Mouse (Mus musculus): ENCODE results near the gene Ypel5. TPM values are rescaled to one million over a fixed set of nuclear protein-coding genes. Genes with fewer than 3 reads are reported as not detected.

The Ypel5 gene
- polyA plus RNA-seq, 1 experiment from 2014 or later: 96.8 TPM

DNA sequence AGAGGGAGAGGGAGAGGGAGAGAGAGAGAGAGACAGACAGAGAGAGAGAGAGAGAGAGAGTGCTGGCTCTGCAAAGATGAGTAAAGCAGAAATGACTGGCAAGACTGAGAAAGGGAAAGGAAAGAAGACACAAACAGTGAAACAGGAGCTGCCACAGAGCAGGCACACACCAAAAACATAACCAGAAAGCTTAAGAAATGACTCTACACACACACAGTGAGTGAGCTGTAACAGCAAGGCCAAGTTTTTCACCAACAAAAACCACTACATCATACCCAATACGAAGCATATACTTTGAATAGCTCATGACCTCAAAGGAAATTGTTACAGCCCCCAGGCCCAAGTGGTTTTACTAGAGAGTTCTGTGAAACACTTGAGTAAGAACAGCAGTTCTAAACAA is 14.3 kb upstream of the Ypel5 start:
- 58% methylated on average over 1 of the region's 1 CpGs for whole genome bisulfite sequencing
- H3K4me1 ChIP-seq (replicated peaks; ENCODE audit: control insufficient read depth, insufficient read depth, low read length): no peaks in the 10 kb centered on the region
- no peak overlapping the region for H3K27ac ChIP-seq (ENCODE audit: low read depth, low read length)
- no peaks in the 10 kb centered on the region for H3K27me3 ChIP-seq (replicated peaks; ENCODE audit: control insufficient read depth, insufficient read depth, low read length)
- no peaks in the 10 kb centered on the region for H3K36me3 ChIP-seq (ENCODE audit: control insufficient read depth, insufficient read depth)
- H3K4me2 ChIP-seq (replicated peaks; ENCODE audit: low read depth): no peak overlapping the region
- H3K9ac ChIP-seq (ENCODE audit: low read depth, low read length): no peak overlapping the region
- H3K9me3 ChIP-seq (ENCODE audit: control insufficient read depth): no peaks in the 10 kb centered on the region
- no peak for TF ChIP-seq CTCF (IDR thresholded peaks at IDR 0.05; ENCODE audit: low read depth)
- no peak overlapping the region for H3K4me3 ChIP-seq (ENCODE audit: low read depth, low read length)
- ATAC-seq: no peak

- Histone ChIP-seq H3K4me3 (ENCODE audit: low read depth, low read length) (no peak overlapping the region), H3K4me2 (replicated peaks; ENCODE audit: low read depth) (no peak overlapping the region), H3K9ac (ENCODE audit: low read depth, low read length) (no peak overlapping the region), H3K27ac (ENCODE audit: low read depth, low read length) (peak overlapping the region; percentile 41; the same call in 1 of the 2 replicates), H3K36me3 (ENCODE audit: control insufficient read depth, insufficient read depth) (no peaks in the 10 kb centered on the region), H3K4me1 (replicated peaks; ENCODE audit: control insufficient read depth, insufficient read depth, low read length) (0 out of 2 replicates have a peak, but pooled peaks cover 3% of the 10 kb centered on the region), H3K9me3 (ENCODE audit: control insufficient read depth) (no peaks in the 10 kb centered on the region), H3K27me3 (replicated peaks; ENCODE audit: control insufficient read depth, insufficient read depth, low read length) (no peaks in the 10 kb centered on the region)
- no peak for TF ChIP-seq CTCF (IDR thresholded peaks at IDR 0.05; ENCODE audit: low read depth)
- 65% methylated on average over 3 of the region's 3 CpGs for WGBS
- ATAC-seq: no peak
Observed at GRCm38 (mm10) chr17:72826916-72827534, 9.2 kb upstream of the Ypel5 start.

DNA sequence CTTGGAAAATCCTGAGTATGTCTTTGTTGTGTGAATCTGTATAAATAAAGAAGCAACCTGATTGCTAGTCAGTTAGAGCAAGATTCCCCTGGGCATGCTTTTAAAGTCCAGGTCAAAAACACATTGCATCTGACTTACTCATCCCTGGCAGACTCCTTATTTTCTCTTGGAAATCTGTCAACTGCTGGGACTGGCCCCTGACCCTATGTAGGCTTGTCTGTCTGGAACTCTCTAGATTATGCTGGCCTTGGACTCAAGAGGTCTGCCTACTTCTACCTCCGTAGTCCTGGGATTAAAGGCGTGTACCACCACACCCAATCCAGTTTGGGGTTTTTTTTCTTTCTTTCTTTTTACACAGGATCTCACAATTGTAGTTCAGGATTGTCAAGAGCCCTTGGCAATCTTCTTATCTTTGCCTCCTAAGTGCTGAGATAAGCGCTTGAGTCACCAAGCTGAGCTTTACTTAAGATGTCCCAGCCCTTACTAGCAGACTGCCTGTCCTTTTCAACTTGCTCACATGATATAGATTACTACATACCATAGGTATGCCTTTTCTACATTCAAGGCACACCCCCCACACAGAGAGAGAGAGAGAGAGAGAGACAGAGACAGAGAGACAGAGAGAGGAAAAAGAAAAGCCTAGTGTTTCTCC is 8.1 kb upstream of the Ypel5 start:
- WGBS: 31% methylated on average over 3 of the region's 3 CpGs

DNA sequence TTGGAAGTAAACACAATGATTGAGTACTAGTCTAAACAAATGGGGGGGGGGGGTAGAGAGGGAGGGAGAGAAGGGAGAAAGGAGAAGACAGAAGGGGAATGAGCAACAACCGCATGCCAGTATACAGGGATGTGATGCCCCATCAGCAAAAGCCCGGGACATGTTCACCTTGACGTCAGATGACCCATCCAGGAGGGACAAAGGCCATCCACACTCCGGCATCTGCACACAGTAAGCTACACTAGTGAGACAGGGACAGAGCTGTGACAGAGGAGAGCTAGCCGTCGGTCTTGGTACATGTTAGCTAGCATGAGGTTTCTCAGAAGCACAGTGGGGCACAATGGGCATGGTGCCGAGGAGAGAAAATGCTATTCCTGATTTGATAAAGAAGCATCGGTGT is 7.6 kb upstream of the Ypel5 start:
- Histone ChIP-seq H3K36me3 (ENCODE audit: control insufficient read depth, insufficient read depth) (no peaks in the 10 kb centered on the region), H3K9me3 (ENCODE audit: control insufficient read depth) (no peaks in the 10 kb centered on the region), H3K4me1 (replicated peaks; ENCODE audit: control insufficient read depth, insufficient read depth, low read length) (0 out of 2 replicates have a peak, but pooled peaks cover 3% of the 10 kb centered on the region), H3K4me2 (replicated peaks; ENCODE audit: low read depth) (peak overlapping the region; percentile 1; the same call in 1 of the 2 replicates), H3K4me3 (ENCODE audit: low read depth, low read length) (no peak overlapping the region), H3K27ac (ENCODE audit: low read depth, low read length) (peak overlapping the region; percentile 73; the same call in 1 of the 2 replicates), H3K9ac (ENCODE audit: low read depth, low read length) (no peak overlapping the region), H3K27me3 (replicated peaks; ENCODE audit: control insufficient read depth, insufficient read depth, low read length) (no peaks in the 10 kb centered on the region)
- ATAC-seq: peak; percentile 90
- no peak for TF ChIP-seq CTCF (IDR thresholded peaks at IDR 0.05; ENCODE audit: low read depth)
- 42% methylated on average over 8 of the region's 8 CpGs for WGBS

More for the DNA sequence above, 8.1 kb upstream of the Ypel5 start:
- H3K9me3 ChIP-seq (ENCODE audit: control insufficient read depth): no peaks in the 10 kb centered on the region
- no peak overlapping the region for H3K9ac ChIP-seq (ENCODE audit: low read depth, low read length)
- H3K4me3 ChIP-seq (ENCODE audit: low read depth, low read length): no peak overlapping the region
- no peaks in the 10 kb centered on the region for H3K27me3 ChIP-seq (replicated peaks; ENCODE audit: control insufficient read depth, insufficient read depth, low read length)
- H3K36me3 ChIP-seq (ENCODE audit: control insufficient read depth, insufficient read depth): no peaks in the 10 kb centered on the region
- ATAC-seq: peak; percentile 97
- no peak for TF ChIP-seq CTCF (IDR thresholded peaks at IDR 0.05; ENCODE audit: low read depth)
- 0 out of 2 replicates have a peak, but pooled peaks cover 3% of the 10 kb centered on the region for H3K4me1 ChIP-seq (replicated peaks; ENCODE audit: control insufficient read depth, insufficient read depth, low read length)
- no peak overlapping the region for H3K4me2 ChIP-seq (replicated peaks; ENCODE audit: low read depth)
- H3K27ac ChIP-seq (ENCODE audit: low read depth, low read length): peak overlapping the region; percentile 73; the same call in 1 of the 2 replicates

DNA sequence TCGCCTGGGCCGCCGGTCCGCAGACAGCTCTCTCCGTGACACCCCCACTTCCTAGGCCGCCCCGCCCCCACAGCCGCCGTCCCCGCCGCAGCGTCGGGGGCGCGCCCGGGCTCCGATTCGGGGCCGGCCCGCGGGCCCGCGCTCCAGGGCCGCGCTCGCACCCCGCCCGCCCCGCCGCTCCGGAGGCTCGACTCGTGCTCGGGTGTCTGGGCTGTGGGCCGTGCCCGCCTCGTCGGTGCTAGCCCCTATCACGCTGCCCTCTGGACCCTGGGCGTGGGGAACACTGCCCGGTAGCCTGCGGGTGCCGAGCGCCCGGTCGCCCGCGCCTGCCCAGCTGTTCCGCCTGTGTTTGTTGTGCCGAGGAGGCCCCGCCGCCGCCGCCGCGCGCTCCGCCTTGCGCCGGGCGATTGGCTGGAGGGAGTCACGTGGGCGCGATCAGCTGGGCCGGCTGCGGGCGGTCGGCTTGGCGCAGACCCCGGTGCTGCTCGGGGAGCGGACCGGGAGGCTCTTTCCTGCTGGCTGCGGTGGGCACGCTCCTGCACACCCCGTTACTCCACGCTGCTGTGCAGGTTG is 973 bp downstream of the Ypel5 start:
- H3K4me3 ChIP-seq (ENCODE audit: low read depth, low read length): peak overlapping the region; percentile 96
- H3K9me3 ChIP-seq (ENCODE audit: control insufficient read depth): no peaks in the 10 kb centered on the region
- no peaks in the 10 kb centered on the region for H3K27me3 ChIP-seq (replicated peaks; ENCODE audit: control insufficient read depth, insufficient read depth, low read length)
- H3K4me1 ChIP-seq (replicated peaks; ENCODE audit: control insufficient read depth, insufficient read depth, low read length): no peaks in the 10 kb centered on the region; the same call in 1 of the 2 replicates
- WGBS: under 1% methylated on average over 67 of the region's 77 CpGs
- ATAC-seq: peak; percentile 70
- H3K9ac ChIP-seq (ENCODE audit: low read depth, low read length): peak overlapping the region; percentile 100
- TF ChIP-seq CTCF (IDR thresholded peaks at IDR 0.05; ENCODE audit: low read depth): no peak
- H3K36me3 ChIP-seq (ENCODE audit: control insufficient read depth, insufficient read depth): no peaks in the 10 kb centered on the region
- H3K27ac ChIP-seq (ENCODE audit: low read depth, low read length): peak overlapping the region; percentile 100
- H3K4me2 ChIP-seq (replicated peaks; ENCODE audit: low read depth): peak overlapping the region; percentile 71

GRCm38 (mm10) chr17:72837824-72838474 is 1.7 kb downstream of the Ypel5 start:
- WGBS: 19% methylated on average over 8 of the region's 8 CpGs
- peak overlapping the region; percentile 100 for H3K9ac ChIP-seq (ENCODE audit: low read depth, low read length)
- 0 out of 2 replicates have a peak, but pooled peaks cover 3% of the 10 kb centered on the region for H3K36me3 ChIP-seq (ENCODE audit: control insufficient read depth, insufficient read depth)
- H3K4me3 ChIP-seq (ENCODE audit: low read depth, low read length): peak overlapping the region; percentile 96
- peak overlapping the region; percentile 100 for H3K27ac ChIP-seq (ENCODE audit: low read depth, low read length)
- peak; percentile 31 for TF ChIP-seq CTCF (IDR thresholded peaks at IDR 0.05; ENCODE audit: low read depth)
- no peaks in the 10 kb centered on the region for H3K9me3 ChIP-seq (ENCODE audit: control insufficient read depth)
- peak overlapping the region; percentile 71 for H3K4me2 ChIP-seq (replicated peaks; ENCODE audit: low read depth)
- no peaks in the 10 kb centered on the region; the same call in 1 of the 2 replicates for H3K4me1 ChIP-seq (replicated peaks; ENCODE audit: control insufficient read depth, insufficient read depth, low read length)
- ATAC-seq: no peak
- no peaks in the 10 kb centered on the region for H3K27me3 ChIP-seq (replicated peaks; ENCODE audit: control insufficient read depth, insufficient read depth, low read length)
